Mouse (Mus musculus) duodenum, adult 2 months (tissue): ENCODE measurements around the gene Itm2c. TPM values are rescaled to one million over a fixed set of nuclear protein-coding genes. Genes with fewer than 3 reads are reported as not detected.

ENCODE experiments used
- polyA plus RNA-seq: library from polyadenylated mRNA; depleted of rRNA; stranded (reverse); fragments of >200 nt; gene quantifications from 2 replicates; pipeline ENCODE4 v1.2.3, GENCODE M21; 2012; ENCODE audit warnings: low replicate concordance; rRNA removed

The Itm2c gene
- 95.4 and 123 TPM in 2 replicates for polyA plus RNA-seq

GRCm38 (mm10) chr1:85894231-85894747 lies at the start of gene Itm2c:
TSS of gene Itm2c (plus strand) at chr1:85894281.

DNA sequence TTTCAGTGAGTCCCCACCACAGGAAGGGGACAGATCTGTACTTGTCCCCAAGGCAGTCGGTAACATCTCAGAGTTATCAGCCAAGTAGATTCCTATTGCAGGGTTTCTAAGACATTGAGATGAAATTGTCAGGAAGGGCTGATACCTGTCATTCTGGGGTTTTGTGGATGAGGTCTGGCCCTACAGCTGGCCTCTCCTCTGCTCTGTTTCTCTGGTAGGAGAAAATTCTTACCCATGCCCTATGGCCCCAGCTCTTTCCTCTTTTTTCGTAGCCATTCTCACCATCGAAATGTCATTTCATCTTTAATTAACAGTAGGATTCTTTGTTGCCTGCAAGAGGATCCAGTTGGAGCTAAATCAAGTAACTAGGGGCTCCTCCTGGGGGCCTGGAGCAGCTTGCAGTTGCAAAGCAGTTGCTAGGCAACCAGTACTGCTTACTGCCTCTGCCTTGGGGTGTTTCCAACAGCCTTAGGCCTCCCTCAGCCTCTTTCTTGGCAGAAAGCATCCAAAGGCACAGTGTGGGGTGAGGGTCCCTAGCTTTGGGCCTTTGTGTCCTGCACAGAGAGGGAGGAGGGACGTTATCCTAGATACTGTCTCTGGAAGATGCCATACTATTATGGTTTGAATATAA lies 34.1 kb downstream of the Itm2c start, which contains the start of gene 4933407L21Rik:
TSS of gene 4933407L21Rik (plus strand) at position 427 of the 631 bp plus-strand sequence.

Other genes starting within 250 kb of the Itm2c start
- 2.1 and 7.9 TPM in 2 replicates for gene Sp100, start 244.3 kb upstream of the Itm2c start, polyA plus RNA-seq
- 0.27 and 1.3 TPM in 2 replicates for gene A630001G21Rik, start 115.6 kb upstream of the Itm2c start, polyA plus RNA-seq
- 37.1 and 38.1 TPM in 2 replicates for gene Cab39, start 100.8 kb upstream of the Itm2c start, polyA plus RNA-seq
- gene 4933407L21Rik, start 34.2 kb downstream of the Itm2c start, polyA plus RNA-seq = 0.39 and 0.53 TPM in 2 replicates
- gene Gpr55, start 66.7 kb downstream of the Itm2c start, polyA plus RNA-seq = 3.0 and 4.0 TPM in 2 replicates
- gene Spata3, start 122.5 kb downstream of the Itm2c start, polyA plus RNA-seq = not detected in 2 replicates
- gene 2810459M11Rik, start 151.6 kb downstream of the Itm2c start, polyA plus RNA-seq = 21.2 TPM in 2 replicates
- gene Psmd1, start 170.1 kb downstream of the Itm2c start, polyA plus RNA-seq = 12.0 and 13.5 TPM in 2 replicates
- 0.94 and 1.7 TPM in 2 replicates for gene Htr2b, start 217.7 kb downstream of the Itm2c start, polyA plus RNA-seq
- gene Gm21972, start 239.4 kb downstream of the Itm2c start, polyA plus RNA-seq = 0.33 TPM in 1 of 2 replicates, not detected in the other